Mouse (Mus musculus) ES-E14 (cell line): ENCODE results near the gene Thap12. TPM values are rescaled to one million over a fixed set of nuclear protein-coding genes. Genes with fewer than 3 reads are reported as not detected.

Source experiments
- DNase-seq: peaks from one replicate; pipeline ENCODE4 v3.0.0-alpha.2; 2013; ENCODE audit warnings: low read depth, low spot score
- H3K27ac ChIP-seq: 2 replicates; pipeline ENCODE4 v1.5.1; 2012; ENCODE audit warnings: low read depth, mild to moderate bottlenecking, low read length, moderate library complexity, mixed read lengths; ENCODE audit not compliant: poor library complexity, insufficient read depth, severe bottlenecking
- H3K36me3 ChIP-seq: 2 replicates; pipeline ENCODE4 v1.6.1; 2012; ENCODE audit warnings: mild to moderate bottlenecking, low read length, moderate library complexity, mixed read lengths; ENCODE audit not compliant: control insufficient read depth, poor library complexity, insufficient read depth, severe bottlenecking
- H3K4me1 ChIP-seq, 2 experiments: fragments of 150-350 bp in 1 of 2; sonication (generic) in 1 of 2; 2 replicates each; pipeline ENCODE4 v1.6.1; 2012; ENCODE audit warnings: low read length in 2 of 2, mild to moderate bottlenecking in 1 of 2, mixed read lengths in 1 of 2; ENCODE audit not compliant: control insufficient read depth in 2 of 2, insufficient read depth in 2 of 2, poor library complexity in 1 of 2
- H3K4me3 ChIP-seq, 2 experiments: fragments of 150-350 bp in 1 of 2; sonication (generic) in 1 of 2; 2 replicates each; pipeline ENCODE4 v1.5.1; 2012; ENCODE audit warnings: low read length in 2 of 2, low read depth in 1 of 2, mild to moderate bottlenecking in 1 of 2, mixed read lengths in 1 of 2; ENCODE audit not compliant: insufficient read depth in 1 of 2, poor library complexity in 1 of 2, severe bottlenecking in 1 of 2
- H3K9ac ChIP-seq: 2 replicates; pipeline ENCODE4 v1.6.1; 2012; ENCODE audit warnings: low read depth, mild to moderate bottlenecking, low read length, mixed read lengths; ENCODE audit not compliant: poor library complexity, insufficient read depth, severe bottlenecking
- H3K9me3 ChIP-seq: fragments of 150-350 bp; sonication (generic); 2 replicates; pipeline ENCODE4 v1.6.1; 2012; ENCODE audit warnings: low read depth, mild to moderate bottlenecking, low read length; ENCODE audit not compliant: control insufficient read depth, insufficient read depth
- CHD2 ChIP-seq: IDR thresholded peaks from 2 replicates; pipeline ENCODE4 v1.6.1; 2014; ENCODE audit warnings: mild to moderate bottlenecking, low read depth, low read length, inconsistent platforms
- HCFC1 ChIP-seq: IDR thresholded peaks from 2 replicates; pipeline ENCODE4 v1.6.1; 2012; ENCODE audit warnings: low read length, inconsistent platforms, borderline replicate concordance; ENCODE audit not compliant: insufficient read depth
- MAFK ChIP-seq: IDR thresholded peaks from 2 replicates; pipeline ENCODE4 v1.6.1; 2014; ENCODE audit warnings: mild to moderate bottlenecking, low read depth, low read length, inconsistent platforms; ENCODE audit not compliant: insufficient read depth
- ZC3H11A ChIP-seq: IDR thresholded peaks from 2 replicates; pipeline ENCODE4 v1.6.1; 2012; ENCODE audit warnings: low read depth, mild to moderate bottlenecking, inconsistent platforms, low read length, borderline replicate concordance
- ZNF384 ChIP-seq: IDR thresholded peaks from 2 replicates; pipeline ENCODE4 v1.6.1; 2012; ENCODE audit warnings: low read depth, low read length, inconsistent platforms
- in situ Hi-C, 2 experiments: fragments of 600-800 bp; cut with MboI; formaldehyde crosslinking; loops; one replicate each; pipeline ENCODE4 v1.15.1; 2025; ENCODE audit warnings: low sequenced_read_pairs in 2 of 2, inconsistent platforms in 1 of 2; ENCODE audit not compliant: unreplicated experiment in 2 of 2
- total RNA-seq: library from RNA; depleted of rRNA; stranded (reverse); fragments of 300-350 nt; gene quantifications from 2 replicates; pipeline ENCODE4 v1.2.3, GENCODE M21; 2012

The Thap12 gene
- total RNA-seq, 1 experiment = 29.9 TPM

GRCm38 (mm10) chr7:98672241-98672955 lies 30.5 kb upstream of the Thap12 start:
- no peak overlapping the region for H3K9ac ChIP-seq
- TF ChIP-seq HCFC1 = no peak
- no peak for TF ChIP-seq CHD2
- no peak for TF ChIP-seq MAFK
- TF ChIP-seq ZNF384 = no peak
- TF ChIP-seq ZC3H11A = no peak
- H3K36me3 ChIP-seq = no peaks in the 10 kb centered on the region
- in situ Hi-C loops = no loop called here
- no peaks in the 10 kb centered on the region for H3K9me3 ChIP-seq
- no peaks in the 10 kb centered on the region for H3K4me1 ChIP-seq
- H3K27ac ChIP-seq = no peak overlapping the region
- DNase-seq = no peak
- no peak overlapping the region for H3K4me3 ChIP-seq

DNA sequence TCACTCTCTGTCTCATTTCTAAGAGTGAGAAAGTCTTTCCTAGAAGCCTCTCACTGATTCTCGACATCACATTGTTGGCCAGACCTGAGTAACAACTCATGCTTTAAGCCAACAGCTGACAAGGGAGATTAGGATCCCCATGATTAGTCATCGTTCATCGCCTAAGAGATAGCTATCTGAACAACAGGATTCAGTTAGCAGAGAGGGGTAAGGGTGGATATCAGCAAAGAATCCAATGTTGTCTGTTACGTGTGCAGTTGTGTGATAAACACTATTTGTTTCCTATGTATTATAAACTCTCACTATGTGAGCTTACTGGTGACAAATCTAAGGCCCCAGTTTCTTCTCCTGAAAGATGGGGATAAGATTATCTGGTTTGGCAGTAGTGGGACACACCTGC lies 28.6 kb upstream of the Thap12 start:
- in situ Hi-C loops = no loop called here
- no peak overlapping the region for H3K4me3 ChIP-seq

GRCm38 (mm10) chr7:98677511-98677910 lies 25.4 kb upstream of the Thap12 start:
- Histone ChIP-seq H3K36me3 (no peaks in the 10 kb centered on the region), H3K9me3 (no peaks in the 10 kb centered on the region), H3K27ac (no peak overlapping the region), H3K4me3 (no peak overlapping the region), H3K4me1 (no peaks in the 10 kb centered on the region), H3K9ac (no peak overlapping the region)
- TF ChIP-seq ZNF384 (no peak), HCFC1 (no peak), MAFK (no peak)
- in situ Hi-C loops = loop anchor here in 1 of 2 experiments (25.0 kb wide), 1 partner anchor 190 kb away; the partner anchor contains the start of gene Lrrc32
- no peak for DNase-seq

More for the DNA sequence above, 28.6 kb upstream of the Thap12 start:
- Histone ChIP-seq H3K9ac (no peak overlapping the region), H3K36me3 (no peaks in the 10 kb centered on the region), H3K27ac (no peak overlapping the region), H3K9me3 (no peaks in the 10 kb centered on the region), H3K4me1 (no peaks in the 10 kb centered on the region)
- DNase-seq = no peak
- TF ChIP-seq ZNF384 (no peak), MAFK (no peak), CHD2 (no peak)

DNA sequence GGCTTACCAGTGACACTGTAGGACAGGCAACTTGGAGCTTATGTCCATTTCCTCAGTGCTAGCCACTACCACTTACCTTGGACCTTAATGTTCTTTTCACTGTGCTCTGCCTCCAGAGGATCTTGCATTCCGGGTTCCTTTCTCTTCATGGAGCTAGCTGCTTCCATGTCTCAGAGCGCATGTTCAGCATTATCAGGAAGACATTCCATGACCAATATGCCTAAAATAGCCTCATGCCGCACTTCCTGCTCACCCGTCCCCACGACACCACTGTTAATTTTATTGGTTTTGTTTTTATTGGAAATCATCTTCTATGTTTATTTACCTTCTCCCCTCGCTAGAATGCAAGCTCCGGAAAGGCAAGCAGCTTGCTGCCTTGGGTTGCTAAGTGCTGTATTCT lies 24.5 kb upstream of the Thap12 start:
- TF ChIP-seq ZC3H11A (no peak), MAFK (no peak), HCFC1 (no peak), ZNF384 (no peak), CHD2 (no peak)
- no peak for DNase-seq
- Histone ChIP-seq H3K27ac (no peak overlapping the region), H3K9ac (no peak overlapping the region), H3K9me3 (no peaks in the 10 kb centered on the region), H3K36me3 (no peaks in the 10 kb centered on the region), H3K4me3 (no peak overlapping the region), H3K4me1 (peaks cover 0 to 2% of the 10 kb centered on the region in 2 experiments; a peak in 1 of 4 replicates)
- in situ Hi-C loops = loop anchor here in 1 of 2 experiments (25.0 kb wide), 1 partner anchor 191 kb away; the partner anchor contains the start of gene Lrrc32

DNA sequence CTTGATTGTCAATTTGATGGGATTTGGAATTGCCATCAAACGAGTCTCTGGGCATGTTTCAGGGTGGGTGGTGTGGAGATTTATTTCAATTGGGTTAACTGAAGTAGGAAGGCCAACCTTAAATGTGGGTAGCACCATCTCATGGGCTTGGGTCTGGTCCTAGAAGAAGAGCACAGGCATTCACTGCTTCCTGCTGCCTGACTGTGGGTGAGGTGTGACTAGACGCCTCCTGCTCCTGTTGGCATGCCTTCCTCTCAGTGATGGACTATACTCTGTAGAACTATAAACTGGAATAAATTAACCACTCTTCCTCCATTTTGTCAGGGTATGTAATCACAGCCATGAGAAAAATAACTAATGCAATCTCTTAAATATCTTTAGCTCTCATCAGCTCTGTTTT lies 22.2 kb upstream of the Thap12 start:
- no peak overlapping the region for H3K27ac ChIP-seq
- TF ChIP-seq ZNF384 (no peak), MAFK (no peak), CHD2 (no peak), HCFC1 (no peak), ZC3H11A (no peak)
- H3K9me3 ChIP-seq = no peaks in the 10 kb centered on the region
- in situ Hi-C loops = loop anchor here in 1 of 2 experiments (25.0 kb wide), 1 partner anchor 193 kb away; the partner anchor contains the start of gene Lrrc32
- peaks cover 0 to 2% of the 10 kb centered on the region in 2 experiments; a peak in 1 of 4 replicates for H3K4me1 ChIP-seq
- H3K36me3 ChIP-seq = no peaks in the 10 kb centered on the region
- no peak overlapping the region for H3K9ac ChIP-seq
- no peak for DNase-seq
- H3K4me3 ChIP-seq = no peak overlapping the region
